Mouse (Mus musculus) ovary, postnatal 14 days (tissue): Measurements from ENCODE around the gene Hes6.

Experiments
- DNase-seq: peaks from one replicate; pipeline ENCODE4 v3.0.0; 2022; ENCODE audit warnings: low spot score

The Hes6 gene

DNA sequence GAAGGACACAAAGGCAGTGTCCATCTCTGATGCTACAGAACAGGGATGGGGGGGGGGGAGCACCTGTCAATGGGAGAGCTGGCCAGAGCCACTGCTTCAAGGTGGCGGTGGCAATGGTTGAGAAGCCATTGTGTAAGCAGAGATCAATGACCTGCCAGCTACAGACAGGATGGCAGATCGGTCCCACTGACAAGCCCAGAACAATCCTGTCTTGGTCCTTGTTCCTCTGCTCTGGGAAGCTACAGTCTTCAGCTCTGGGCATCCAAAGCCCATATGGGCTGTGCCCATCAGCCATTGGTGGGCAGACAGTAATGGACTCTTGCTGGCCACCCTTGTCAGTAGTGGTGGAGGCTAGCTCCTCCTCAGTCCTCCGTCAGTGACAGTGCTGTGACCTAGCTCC is 28.0 kb upstream of the Hes6 start:
- DNase-seq = no peak

GRCm38 (mm10) chr1:91439776-91440175 is 25.9 kb upstream of the Hes6 start:
- no peak for DNase-seq

- no peak for DNase-seq
Observed at GRCm38 (mm10) chr1:91437573-91437972, 23.7 kb upstream of the Hes6 start.

- DNase-seq = no peak
Observed at GRCm38 (mm10) chr1:91437083-91437400, 23.2 kb upstream of the Hes6 start.

DNA sequence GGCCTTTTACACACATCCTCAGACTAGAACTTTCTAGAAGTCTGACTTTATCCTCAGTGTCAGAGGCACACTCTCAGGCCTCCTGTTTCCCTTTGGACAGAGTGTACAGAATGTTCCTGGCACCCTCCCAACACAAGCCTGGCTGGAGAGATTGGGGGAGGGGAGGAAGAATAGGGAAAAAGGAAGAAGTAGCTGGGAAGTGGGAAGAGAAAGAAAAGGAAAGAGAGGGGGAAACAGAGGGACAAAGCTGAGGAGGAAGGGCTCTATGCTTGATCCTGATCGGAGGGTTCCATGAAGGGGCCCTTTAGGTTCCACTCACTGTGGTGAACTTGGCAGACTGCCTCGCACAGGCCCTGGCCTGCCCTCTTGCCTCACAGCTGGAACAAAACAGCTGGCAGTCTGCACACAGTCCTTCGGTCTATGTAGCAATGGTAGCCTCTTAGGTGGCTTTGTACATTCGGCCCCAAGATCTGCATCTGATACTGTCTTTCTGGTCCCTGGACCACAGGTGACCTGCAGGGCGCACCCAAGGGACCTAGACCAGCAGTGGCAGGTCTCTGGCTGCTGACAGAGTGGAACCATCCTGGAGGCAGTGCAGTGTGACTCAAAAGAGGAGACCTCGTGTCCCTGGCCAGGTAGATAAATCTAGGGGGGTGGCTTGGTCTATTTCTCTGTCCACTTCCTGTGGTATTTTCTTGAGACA is 22.7 kb upstream of the Hes6 start:
- DNase-seq = peak; percentile 81

DNA sequence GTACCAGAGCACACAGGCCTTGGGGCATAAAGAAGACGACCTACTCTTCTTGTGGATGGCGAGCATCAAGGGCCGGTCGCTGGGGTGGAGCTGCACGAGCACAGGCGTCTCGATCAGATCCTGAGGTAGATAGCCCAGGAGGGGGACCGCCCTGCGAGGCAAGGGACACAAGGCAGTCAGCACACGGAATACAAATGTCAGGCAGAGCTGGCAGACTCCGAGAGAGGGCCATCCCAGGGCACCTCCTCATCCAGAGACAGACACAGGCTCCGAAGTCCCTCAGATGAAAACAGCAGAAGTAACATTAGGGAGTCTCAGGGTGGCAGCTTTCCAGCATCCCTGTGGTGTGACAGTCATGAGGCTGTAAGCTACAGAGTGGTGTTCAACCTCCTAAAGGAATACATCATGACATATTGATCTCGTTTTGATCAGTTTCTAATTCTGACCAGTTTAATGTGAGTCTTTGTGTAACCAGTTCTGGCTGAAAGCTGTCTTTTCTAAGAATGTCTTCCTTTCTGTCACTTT is 21.8 kb upstream of the Hes6 start:
- no peak for DNase-seq

GRCm38 (mm10) chr1:91434905-91435304 is 21.1 kb upstream of the Hes6 start:
- DNase-seq = no peak

GRCm38 (mm10) chr1:91430761-91431160 is 16.9 kb upstream of the Hes6 start:
- DNase-seq = no peak

- no peak for DNase-seq
Observed at GRCm38 (mm10) chr1:91429212-91429611, 15.4 kb upstream of the Hes6 start.

GRCm38 (mm10) chr1:91428614-91429013 is 14.8 kb upstream of the Hes6 start:
- DNase-seq = peak; percentile 78

DNA sequence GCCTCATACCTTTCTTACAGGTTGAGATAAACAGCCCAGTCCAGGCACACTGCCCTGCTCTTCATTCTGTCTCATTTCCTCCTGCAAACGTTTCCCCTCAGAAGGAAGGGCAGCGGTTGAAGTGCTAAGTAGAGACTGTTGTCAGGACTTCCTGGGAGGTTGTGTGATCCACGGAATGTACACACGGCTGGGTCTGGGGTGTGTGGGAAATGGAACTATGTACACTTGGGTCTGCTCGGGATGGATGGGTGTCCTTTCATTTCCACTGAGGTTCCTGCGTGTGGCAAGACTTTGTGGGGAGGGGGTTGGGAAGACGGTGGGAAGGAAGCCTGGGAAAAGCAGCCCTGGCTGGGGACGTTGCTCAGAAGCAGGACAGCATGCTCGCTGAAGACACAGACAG is 12.6 kb upstream of the Hes6 start:
- DNase-seq = no peak

GRCm38 (mm10) chr1:91420601-91421065 is 6.8 kb upstream of the Hes6 start:
- no peak for DNase-seq

DNA sequence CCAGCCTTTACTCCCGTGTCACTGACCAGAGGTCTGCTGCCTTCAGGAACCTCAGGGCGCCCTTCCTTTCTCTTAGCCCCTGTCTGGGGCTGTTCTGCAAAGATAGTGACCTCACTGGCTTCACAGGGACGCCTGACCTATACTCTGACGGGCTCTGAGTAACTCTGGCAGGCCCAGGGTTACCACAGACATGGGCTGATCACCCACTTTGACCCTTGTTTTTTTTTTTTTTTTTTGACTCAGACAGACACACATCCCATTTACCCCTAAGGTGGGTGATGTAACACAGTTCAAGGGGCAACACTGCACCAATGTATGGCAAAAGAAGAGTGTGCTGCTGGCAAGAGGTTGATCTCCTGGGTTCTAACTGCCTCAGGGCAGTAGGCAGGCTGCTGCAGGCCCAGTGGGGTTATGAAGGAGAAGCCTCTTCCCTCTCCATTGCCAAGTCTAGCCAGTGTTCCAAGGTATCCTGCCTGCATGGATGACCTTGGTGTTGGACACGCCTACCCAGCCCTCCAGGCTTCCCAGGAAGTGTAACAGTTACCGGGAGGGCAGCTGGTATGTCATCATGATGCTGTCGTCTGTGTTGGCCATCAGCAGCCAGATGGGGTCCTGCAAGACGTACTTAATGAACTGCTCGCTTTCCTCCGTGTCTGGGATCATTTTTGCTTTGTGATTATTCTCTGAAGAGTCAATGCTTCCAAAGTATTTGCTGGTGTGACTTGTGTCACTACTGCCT is 6.2 kb upstream of the Hes6 start:
- no peak for DNase-seq

- DNase-seq = no peak
Observed at GRCm38 (mm10) chr1:91417991-91418390, 4.2 kb upstream of the Hes6 start.

- DNase-seq = no peak
Observed at GRCm38 (mm10) chr1:91415311-91415710, 1.5 kb upstream of the Hes6 start.

- no peak for DNase-seq
Observed at GRCm38 (mm10) chr1:91414903-91415302, 1.1 kb upstream of the Hes6 start.

GRCm38 (mm10) chr1:91413536-91413897 is 321 bp downstream of the Hes6 start:
- no peak for DNase-seq

- peak; percentile 82 for DNase-seq
Observed at GRCm38 (mm10) chr1:91413030-91413506, 770 bp downstream of the Hes6 start.

- peak; percentile 33 for DNase-seq
Observed at GRCm38 (mm10) chr1:91412286-91413029, 1.4 kb downstream of the Hes6 start.

- no peak for DNase-seq
Observed at GRCm38 (mm10) chr1:91411631-91412285, 2.1 kb downstream of the Hes6 start.

DNA sequence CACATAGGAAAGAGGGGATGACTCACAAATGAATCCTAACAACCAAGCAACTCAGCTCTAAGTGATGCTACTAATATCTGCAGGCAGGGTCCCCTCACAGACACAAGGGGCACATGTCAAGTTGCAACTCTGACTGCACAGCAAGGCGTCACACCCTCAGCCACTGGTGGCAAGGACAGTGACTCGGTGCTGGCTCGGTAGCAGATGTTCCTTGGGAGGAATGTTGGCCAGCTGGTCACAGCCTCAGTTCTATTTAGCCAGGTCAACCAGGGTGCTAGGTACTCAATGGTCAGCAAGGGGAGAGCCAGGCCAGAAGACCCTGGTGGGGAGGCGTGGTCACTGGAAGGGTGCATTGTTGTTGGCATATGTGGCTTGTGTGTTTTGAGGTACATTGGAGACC is 6.0 kb downstream of the Hes6 start:
- no peak for DNase-seq
